Mouse (Mus musculus) CH12.LX (cell line): Measurements from ENCODE around the gene Tgfbr1. TPM values are rescaled to one million over a fixed set of nuclear protein-coding genes. Genes with fewer than 3 reads are reported as not detected.
A peak's percentile ranks its signal among the peaks of the same experiment; 100 is the strongest.

Experiments used
- DNase-seq: peaks from one replicate; pipeline ENCODE4 v3.0.0-alpha.2; 2013; ENCODE audit errors: extremely low read depth
- H3K27ac ChIP-seq: 2 replicates; pipeline ENCODE4 v1.5.1; 2012; ENCODE audit warnings: low read depth, mild to moderate bottlenecking, control low read depth, moderate library complexity; ENCODE audit not compliant: insufficient read depth
- H3K27me3 ChIP-seq: replicated peaks from 2 replicates; pipeline ENCODE3; 2012; ENCODE audit warnings: inconsistent platforms
- H3K36me3 ChIP-seq, 2 experiments: replicated peaks in 1 of 2; 2 replicates each; pipeline versions ENCODE3 to v1.6.1; 2012; ENCODE audit warnings: inconsistent platforms in 1 of 2, low read length in 1 of 2, mild to moderate bottlenecking in 1 of 2, mixed read lengths in 1 of 2, moderate library complexity in 1 of 2; ENCODE audit not compliant: control insufficient read depth in 1 of 2, insufficient read depth in 1 of 2
- H3K4me1 ChIP-seq, 2 experiments: 2 replicates each; pipeline ENCODE4 v1.6.1; 2012; ENCODE audit warnings: inconsistent platforms in 1 of 2, moderate library complexity in 1 of 2; ENCODE audit not compliant: insufficient read depth in 2 of 2, control insufficient read depth in 1 of 2
- H3K4me2 ChIP-seq: 2 replicates; pipeline ENCODE4 v1.6.1; 2012; ENCODE audit warnings: low read depth, mild to moderate bottlenecking, control low read depth; ENCODE audit not compliant: poor library complexity, insufficient read depth, severe bottlenecking
- H3K4me3 ChIP-seq, 3 experiments: fragments of 150-350 bp in 1 of 3; sonication (generic) in 1 of 3; replicated peaks in 1 of 3; 2 replicates each; pipeline versions ENCODE3 to v1.5.1; 2011 to 2012; ENCODE audit warnings: low read depth in 2 of 3, low read length in 2 of 3, mild to moderate bottlenecking in 2 of 3, moderate library complexity in 2 of 3, control low read depth in 1 of 3, improper control_type of control experiment in 1 of 3, inconsistent platforms in 1 of 3, mixed read lengths in 1 of 3; ENCODE audit not compliant: poor library complexity in 1 of 3
- H3K79me2 ChIP-seq: replicated peaks from 2 replicates; pipeline ENCODE4 v1.6.1; 2012; ENCODE audit warnings: mild to moderate bottlenecking, moderate library complexity; ENCODE audit not compliant: control insufficient read depth, poor library complexity, insufficient read depth, severe bottlenecking; ENCODE audit errors: extremely low read depth
- H3K9ac ChIP-seq: 2 replicates; pipeline ENCODE4 v1.6.1; 2012; ENCODE audit warnings: low read depth, mild to moderate bottlenecking, control low read depth, moderate library complexity; ENCODE audit not compliant: insufficient read depth
- H3K9me3 ChIP-seq: replicated peaks from 2 replicates; pipeline ENCODE3; 2012; ENCODE audit warnings: low read length, inconsistent platforms, mixed read lengths
- BHLHE40 ChIP-seq: IDR thresholded peaks from 2 replicates; pipeline ENCODE4 v1.6.1; 2011; ENCODE audit warnings: mild to moderate bottlenecking, low read depth, low read length, improper control_type of control experiment
- CTCF ChIP-seq, 2 experiments: IDR thresholded peaks in 1 of 2; conservative IDR thresholded peaks in 1 of 2; 2 replicates each; pipeline ENCODE4 v1.5.1; 2011 to 2012; ENCODE audit warnings: low read depth in 2 of 2, low read length in 2 of 2, improper control_type of control experiment in 1 of 2, inconsistent platforms in 1 of 2, mild to moderate bottlenecking in 1 of 2, moderate library complexity in 1 of 2
- ETS1 ChIP-seq: conservative IDR thresholded peaks from 2 replicates; pipeline ENCODE4 v1.6.1; 2012; ENCODE audit warnings: low read depth, mild to moderate bottlenecking, inconsistent platforms, low read length, improper control_type of control experiment, moderate library complexity
- IRF4 ChIP-seq: IDR thresholded peaks from 2 replicates; pipeline ENCODE4 v1.6.1; 2014; ENCODE audit warnings: low read depth, mild to moderate bottlenecking, inconsistent platforms, low read length, improper control_type of control experiment
- KAT2A ChIP-seq: IDR thresholded peaks from 2 replicates; pipeline ENCODE4 v1.6.1; 2012; ENCODE audit warnings: low read length, improper control_type of control experiment, inconsistent platforms; ENCODE audit not compliant: insufficient replicate concordance
- MAFK ChIP-seq: IDR thresholded peaks from 2 replicates; pipeline ENCODE4 v1.6.1; 2011; ENCODE audit warnings: low read length, improper control_type of control experiment; ENCODE audit not compliant: insufficient replicate concordance
- MAX ChIP-seq: IDR thresholded peaks from 2 replicates; pipeline ENCODE4 v1.6.1; 2011; ENCODE audit warnings: low read length, improper control_type of control experiment
- MEF2A ChIP-seq: IDR thresholded peaks from 2 replicates; pipeline ENCODE4 v1.6.1; 2014; ENCODE audit warnings: low read depth, mild to moderate bottlenecking, inconsistent platforms, low read length, improper control_type of control experiment, borderline replicate concordance
- NELFE ChIP-seq: IDR thresholded peaks from 2 replicates; pipeline ENCODE4 v1.6.1; 2011; ENCODE audit warnings: low read depth, low read length, improper control_type of control experiment
- PAX5 ChIP-seq: IDR thresholded peaks from 2 replicates; pipeline ENCODE4 v1.6.1; 2012; ENCODE audit warnings: low read length, inconsistent platforms, mixed read lengths
- POLR2AphosphoS2 ChIP-seq: IDR thresholded peaks from 2 replicates; pipeline ENCODE4 v1.6.1; 2011; ENCODE audit warnings: low read depth, low read length, improper control_type of control experiment
- RAD21 ChIP-seq: IDR thresholded peaks from 2 replicates; pipeline ENCODE4 v1.6.1; 2011; ENCODE audit warnings: low read depth, mild to moderate bottlenecking, low read length, improper control_type of control experiment, moderate library complexity
- SMC3 ChIP-seq: IDR thresholded peaks from 2 replicates; pipeline ENCODE4 v1.6.1; 2011; ENCODE audit warnings: low read depth, low read length, improper control_type of control experiment
- TCF12 ChIP-seq: IDR thresholded peaks from 2 replicates; pipeline ENCODE4 v1.6.1; 2014; ENCODE audit warnings: low read depth, mild to moderate bottlenecking, inconsistent platforms, low read length, improper control_type of control experiment
- UBTF ChIP-seq: IDR thresholded peaks from 2 replicates; pipeline ENCODE4 v1.6.1; 2012; ENCODE audit warnings: low read depth, mild to moderate bottlenecking, inconsistent platforms, low read length, improper control_type of control experiment, moderate library complexity
- ZKSCAN1 ChIP-seq: IDR thresholded peaks from 2 replicates; pipeline ENCODE4 v1.6.1; 2012; ENCODE audit warnings: low read depth, inconsistent platforms, low read length, improper control_type of control experiment, borderline replicate concordance
- ZMIZ1 ChIP-seq: IDR thresholded peaks from 2 replicates; pipeline ENCODE4 v1.6.1; 2012; ENCODE audit warnings: low read depth, mild to moderate bottlenecking, inconsistent platforms, low read length, improper control_type of control experiment
- dilution Hi-C: fragments of 300-500 bp; cut with MboI; formaldehyde crosslinking; loops from 2 replicates; pipeline ENCODE4 v1.14.3; 2020; ENCODE audit warnings: low sequenced_read_pairs; ENCODE audit not compliant: extremely low pct_unique_long_range_greater_than_20kb, extremely low pct_ligation_motif_present
- in situ Hi-C: fragments of 300-500 bp; cut with MboI; formaldehyde crosslinking; loops from 3 replicates; pipeline ENCODE4 v1.14.3; 2019; ENCODE audit warnings: low sequenced_read_pairs, low pct_ligation_motif_present, low pct_unique_long_range_greater_than_20kb, mixed read lengths
- polyA plus RNA-seq: library from polyadenylated mRNA; unstranded; fragments of >175 nt; gene quantifications from 2 replicates; pipeline ENCODE4 v1.2.1, GENCODE M21; 2012; ENCODE audit warnings: low read depth; ENCODE audit not compliant: insufficient read length
- total RNA-seq, 2 experiments: library from RNA; depleted of rRNA; stranded (reverse); fragments of 300-350 nt in 1 of 2; fragments of >200 nt in 1 of 2; gene quantifications; 2 replicates each; pipeline ENCODE4 v1.2.3; 2012 to 2014

Gene Tgfbr1
- total and polyA plus RNA-seq, 3 experiments = 3.4 to 8.7 (median 7.0) TPM

- Histone ChIP-seq H3K36me3 (no peaks in the 10 kb centered on the region), H3K27me3 (peaks cover 12% of the 10 kb centered on the region), H3K4me1 (peaks cover 4 to 40% of the 10 kb centered on the region in 2 experiments), H3K9me3 (peaks cover 2% of the 10 kb centered on the region), H3K79me2 (no peaks in the 10 kb centered on the region), H3K9ac (no peak overlapping the region), H3K4me3 (no peak overlapping the region), H3K27ac (no peak overlapping the region), H3K4me2 (no peak overlapping the region)
- DNase-seq = no peak
- TF ChIP-seq ZKSCAN1 (no peak), IRF4 (0 out of 2 replicates have a peak, but pooled peaks have one; percentile 7), MEF2A (no peak), BHLHE40 (peak; percentile 85), TCF12 (no peak), MAFK (no peak), POLR2AphosphoS2 (no peak), MAX (peak; percentile 32; the same call in 1 of the 2 replicates), ETS1 (no peak)
- in situ Hi-C loops = loop anchor here (5.0 kb wide), 1 partner anchor 90 kb away; no protein-coding TSS in a partner anchor
- dilution Hi-C loops = no loop called here
Measured at GRCm38 (mm10) chr4:47347022-47347421, 6.0 kb upstream of the Tgfbr1 start.

DNA sequence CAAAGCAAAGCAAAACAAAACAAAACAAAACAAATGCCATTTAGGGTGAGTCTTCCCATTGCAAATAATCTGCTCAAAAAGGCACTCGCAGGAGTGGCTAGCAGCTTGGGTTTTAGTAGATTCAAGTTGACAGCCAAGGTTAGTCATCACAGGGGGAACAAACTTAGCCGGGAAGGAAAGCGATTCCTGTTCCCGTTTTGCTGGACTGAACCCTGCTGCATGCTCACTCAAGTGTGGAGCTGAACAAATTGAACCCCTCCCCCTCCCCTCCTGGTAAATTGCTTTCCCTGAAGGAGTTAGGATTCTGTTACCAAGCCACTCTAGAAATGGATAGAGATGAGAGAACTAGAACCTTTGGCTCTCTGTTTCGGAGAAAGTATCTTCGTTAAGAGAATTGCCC, 3.3 kb upstream of the Tgfbr1 start:
- H3K27me3 ChIP-seq = peaks cover 23% of the 10 kb centered on the region

DNA sequence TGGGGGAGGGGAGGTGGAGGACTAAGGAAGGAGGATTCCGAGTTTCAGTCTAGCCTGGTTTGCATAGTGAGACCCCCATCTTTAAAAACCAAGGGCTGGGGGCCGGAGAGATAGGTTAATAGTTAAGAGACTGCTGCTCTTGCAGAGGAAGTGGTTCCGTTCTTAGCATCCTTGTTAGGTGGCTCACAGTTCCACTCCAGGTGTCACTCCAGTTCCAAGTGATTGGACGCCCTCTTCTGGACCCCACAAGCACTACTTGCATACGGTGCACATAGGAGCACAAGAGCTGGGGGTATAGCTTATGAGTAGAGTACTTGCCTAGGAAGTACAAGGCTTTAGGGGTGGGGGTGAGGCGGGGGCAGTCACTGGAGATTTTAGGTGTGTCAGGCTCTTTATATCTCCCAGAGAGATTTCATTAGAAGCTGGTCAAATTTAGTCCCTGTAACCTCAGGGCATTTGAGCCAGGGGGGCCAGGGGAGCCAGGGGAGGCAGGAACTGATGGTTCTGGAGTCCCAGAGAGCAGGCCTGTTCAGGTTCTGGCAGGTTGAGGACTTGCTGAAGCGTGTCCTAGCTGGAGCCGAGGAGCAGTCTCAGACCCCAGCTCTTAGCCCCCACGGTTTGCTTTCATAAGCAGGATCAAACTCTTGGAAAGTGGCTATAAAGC, 1.5 kb upstream of the Tgfbr1 start:
- H3K9me3 ChIP-seq = no peaks in the 10 kb centered on the region
- H3K4me3 ChIP-seq = no peak overlapping the region
- no peaks in the 10 kb centered on the region for H3K79me2 ChIP-seq
- peaks cover 0 to 37% of the 10 kb centered on the region in 2 experiments; a peak in 3 of 4 replicates for H3K4me1 ChIP-seq
- no peaks in the 10 kb centered on the region for H3K36me3 ChIP-seq
- H3K4me2 ChIP-seq = no peak overlapping the region; the same call in 1 of the 2 replicates
- H3K9ac ChIP-seq = no peak overlapping the region
- H3K27ac ChIP-seq = no peak overlapping the region
- H3K27me3 ChIP-seq = peaks cover 17% of the 10 kb centered on the region
- no peak for TF ChIP-seq ZMIZ1
- TF ChIP-seq KAT2A = no peak
- TF ChIP-seq PAX5 = no peak
- peak in 1 of 2 experiments; percentile 81; a peak in 3 of 4 replicates for TF ChIP-seq CTCF (conservative IDR thresholded peaks at IDR 0.05 in 1 of 2, IDR thresholded peaks at IDR 0.05 in 1 of 2; ENCODE audit: low read depth in 2 of 2, low read length in 2 of 2)
- peak; percentile 78 for TF ChIP-seq RAD21
- TF ChIP-seq SMC3 = peak; percentile 72
- dilution Hi-C loops = no loop called here
- in situ Hi-C loops = loop anchor here (10.0 kb wide), 1 partner anchor 227 kb away; no protein-coding TSS in a partner anchor
- peak; percentile 84 for DNase-seq

More for the DNA sequence above, 3.3 kb upstream of the Tgfbr1 start:
- Histone ChIP-seq H3K36me3 (no peaks in the 10 kb centered on the region), H3K4me1 (peaks cover 0 to 40% of the 10 kb centered on the region in 2 experiments; a peak in 3 of 4 replicates), H3K4me3 (no peak overlapping the region), H3K9ac (no peak overlapping the region), H3K4me2 (no peak overlapping the region), H3K27ac (no peak overlapping the region), H3K9me3 (peaks cover under 1% of the 10 kb centered on the region)
- in situ Hi-C loops (loop anchor here (5.0 to 10.0 kb wide), 2 partner anchors 92 to 225 kb away; no protein-coding TSS in a partner anchor), dilution Hi-C loops (no loop called here)
- DNase-seq = no peak
- no peak for TF ChIP-seq UBTF
- no peak for TF ChIP-seq ZMIZ1
- TF ChIP-seq NELFE = no peak
- TF ChIP-seq, all 38 proteins: peak for 0
- H3K79me2 ChIP-seq = no peaks in the 10 kb centered on the region
